Mouse (Mus musculus) kidney, embryonic 16.5 days (tissue): ENCODE measurements around the gene Ppfia3. TPM values are rescaled to one million over a fixed set of nuclear protein-coding genes. Genes with fewer than 3 reads are reported as not detected.

Experiments used
- ATAC-seq: fragments of 200-750 bp; cut with Nextera tagmentation; 2 replicates; pipeline ENCODE4 v1.8.0; 2017; ENCODE audit warnings: moderate TSS enrichment; ENCODE audit not compliant: low FRiP score, low TSS enrichment
- H3K27ac ChIP-seq: fragments of 300-500 bp; sonication (generic); 2 replicates; pipeline ENCODE4 v1.5.1; 2014; ENCODE audit warnings: low read length
- H3K27me3 ChIP-seq: fragments of 300-500 bp; sonication (generic); 2 replicates; pipeline ENCODE4 v1.6.1; 2014; ENCODE audit warnings: low read length, control low read depth, mixed read lengths; ENCODE audit not compliant: insufficient read depth
- H3K36me3 ChIP-seq: fragments of 300-500 bp; sonication (generic); 2 replicates; pipeline ENCODE4 v1.6.1; 2014; ENCODE audit warnings: low read length, control low read depth, mixed read lengths; ENCODE audit not compliant: insufficient read depth
- H3K4me1 ChIP-seq: fragments of 300-500 bp; sonication (generic); 2 replicates; pipeline ENCODE4 v1.6.1; 2014; ENCODE audit warnings: low read length, control low read depth, mixed read lengths; ENCODE audit not compliant: insufficient read depth
- H3K4me2 ChIP-seq: fragments of 300-500 bp; sonication (generic); replicated peaks from 2 replicates; pipeline ENCODE4 v1.6.1; 2014; ENCODE audit warnings: low read depth, low read length
- H3K4me3 ChIP-seq: fragments of 300-500 bp; sonication (generic); 2 replicates; pipeline ENCODE4 v1.5.1; 2014; ENCODE audit warnings: mild to moderate bottlenecking, low read length
- H3K9ac ChIP-seq: fragments of 300-500 bp; sonication (generic); replicated peaks from 2 replicates; pipeline ENCODE4 v1.6.1; 2014; ENCODE audit warnings: low read length
- H3K9me3 ChIP-seq: fragments of 300-500 bp; sonication (generic); 2 replicates; pipeline ENCODE4 v1.6.1; 2016; ENCODE audit warnings: low read length, control low read depth
- whole genome bisulfite sequencing: fragments of 180-500 bp; shearing (Covaris S2); extraction: QIAGEN DNeasy Blood & Tissue Kit; methylation state at CpG from one replicate; pipeline ENCODE4 v1.1.7; 2014; 5-methylcytosine and 5-hydroxymethylcytosine counted together
- polyA plus RNA-seq: library from polyadenylated mRNA; unstranded; fragments of >200 nt; fragmentation: Nextera tagmentation; extraction: Ambion mirVana; gene quantifications from 2 replicates; pipeline ENCODE4 v1.2.1, GENCODE M21; 2015

The Ppfia3 gene
- polyA plus RNA-seq, 1 experiment from 2014 or later = 5.1 TPM

- WGBS = 63% methylated on average over 15 of the region's 15 CpGs
- H3K36me3 ChIP-seq = no peaks in the 10 kb centered on the region
- no peak overlapping the region for H3K4me3 ChIP-seq
- H3K4me1 ChIP-seq = peaks cover 38% of the 10 kb centered on the region
- no peak for ATAC-seq
- H3K27ac ChIP-seq = no peak overlapping the region
- H3K4me2 ChIP-seq = no peak overlapping the region
- no peaks in the 10 kb centered on the region for H3K9me3 ChIP-seq
- H3K27me3 ChIP-seq = no peaks in the 10 kb centered on the region
- no peak overlapping the region for H3K9ac ChIP-seq
These were observed 58.1 kb downstream of the Ppfia3 start for GRCm38 (mm10) chr7:45308551-45309240.

DNA sequence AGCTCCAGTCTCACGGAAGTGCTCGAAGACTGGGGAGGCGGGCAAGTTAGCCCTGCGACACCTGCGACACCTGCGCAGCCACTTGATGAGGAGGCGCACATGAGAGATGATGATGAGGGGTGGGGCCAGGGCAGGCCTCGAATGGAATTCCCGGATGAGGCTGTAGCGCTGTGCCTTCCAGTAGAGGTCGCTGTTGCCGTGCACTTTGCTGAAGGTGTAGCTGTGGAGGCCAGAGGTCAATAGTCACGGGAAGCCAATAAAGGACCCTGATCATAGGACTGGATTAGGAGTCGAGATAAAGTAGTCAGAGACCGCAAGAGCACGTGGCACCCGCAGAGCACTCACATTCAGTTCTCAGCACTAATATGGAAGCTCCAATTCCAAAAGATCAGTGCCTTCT lies 61.5 kb downstream of the Ppfia3 start:
- Histone ChIP-seq H3K27ac (no peak overlapping the region), H3K4me2 (peak overlapping the region; percentile 49), H3K4me3 (peak overlapping the region; percentile 18), H3K4me1 (peaks cover 18% of the 10 kb centered on the region), H3K9ac (0 out of 2 replicates have a peak overlapping the region, but pooled peaks have one; percentile 24), H3K9me3 (no peaks in the 10 kb centered on the region), H3K27me3 (no peaks in the 10 kb centered on the region), H3K36me3 (no peaks in the 10 kb centered on the region)
- peak; percentile 46 for ATAC-seq
- WGBS = 11% methylated on average over 17 of the region's 17 CpGs

- peak; percentile 44 for ATAC-seq
- 16% methylated on average over 12 of the region's 13 CpGs for WGBS
- Histone ChIP-seq H3K4me3 (peak overlapping the region; percentile 18), H3K4me2 (peak overlapping the region; percentile 49), H3K36me3 (no peaks in the 10 kb centered on the region), H3K27ac (no peak overlapping the region), H3K9me3 (no peaks in the 10 kb centered on the region), H3K27me3 (no peaks in the 10 kb centered on the region), H3K9ac (0 out of 2 replicates have a peak overlapping the region, but pooled peaks have one; percentile 24), H3K4me1 (peaks cover 18% of the 10 kb centered on the region)
These were observed 62.0 kb downstream of the Ppfia3 start for GRCm38 (mm10) chr7:45304869-45305268.

GRCm38 (mm10) chr7:45302626-45303025 lies 64.2 kb downstream of the Ppfia3 start:
- H3K27me3 ChIP-seq = no peaks in the 10 kb centered on the region
- no peaks in the 10 kb centered on the region for H3K36me3 ChIP-seq
- 74% methylated on average over 8 of the region's 8 CpGs for WGBS
- no peak overlapping the region for H3K4me3 ChIP-seq
- H3K9ac ChIP-seq = no peak overlapping the region
- peaks cover 11% of the 10 kb centered on the region for H3K4me1 ChIP-seq
- no peak overlapping the region for H3K27ac ChIP-seq
- no peaks in the 10 kb centered on the region for H3K9me3 ChIP-seq
- no peak overlapping the region for H3K4me2 ChIP-seq
- no peak for ATAC-seq

DNA sequence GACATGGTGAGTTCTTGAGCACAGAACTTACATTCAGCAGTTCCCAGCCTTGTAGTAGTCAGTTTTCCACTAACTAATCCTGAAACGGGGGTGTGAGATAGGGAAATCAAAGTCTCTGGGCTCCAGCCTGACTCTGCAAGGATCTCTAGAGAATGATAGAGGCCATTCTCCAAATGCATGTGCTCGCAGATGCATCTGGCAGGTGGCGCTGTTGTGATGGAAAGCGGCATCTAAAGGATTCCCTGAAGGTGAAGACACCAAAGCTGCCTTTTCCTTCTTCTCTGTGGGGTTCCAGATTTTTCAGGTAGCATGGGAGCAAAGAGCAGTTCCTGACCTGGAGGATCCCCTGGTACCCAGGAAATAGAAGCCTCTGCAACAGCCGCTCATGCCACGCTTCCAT lies 66.5 kb downstream of the Ppfia3 start:
- H3K4me2 ChIP-seq = no peak overlapping the region
- no peak overlapping the region for H3K9ac ChIP-seq
- H3K4me3 ChIP-seq = no peak overlapping the region
- no peaks in the 10 kb centered on the region for H3K9me3 ChIP-seq
- WGBS = 13% methylated on average over 6 of the region's 6 CpGs
- no peak overlapping the region for H3K27ac ChIP-seq
- no peaks in the 10 kb centered on the region for H3K36me3 ChIP-seq
- no peaks in the 10 kb centered on the region for H3K27me3 ChIP-seq
- no peak for ATAC-seq
- peaks cover 7% of the 10 kb centered on the region for H3K4me1 ChIP-seq

- no peaks in the 10 kb centered on the region for H3K36me3 ChIP-seq
- peaks cover 2% of the 10 kb centered on the region for H3K4me1 ChIP-seq
- peak; percentile 92 for ATAC-seq
- H3K9ac ChIP-seq = no peak overlapping the region
- H3K27me3 ChIP-seq = no peaks in the 10 kb centered on the region
- 13% methylated on average over 5 of the region's 5 CpGs for WGBS
- no peak overlapping the region for H3K4me2 ChIP-seq
- H3K27ac ChIP-seq = no peak overlapping the region
- H3K9me3 ChIP-seq = no peaks in the 10 kb centered on the region
- no peak overlapping the region for H3K4me3 ChIP-seq
These were observed 67.1 kb downstream of the Ppfia3 start for GRCm38 (mm10) chr7:45299752-45300151.

DNA sequence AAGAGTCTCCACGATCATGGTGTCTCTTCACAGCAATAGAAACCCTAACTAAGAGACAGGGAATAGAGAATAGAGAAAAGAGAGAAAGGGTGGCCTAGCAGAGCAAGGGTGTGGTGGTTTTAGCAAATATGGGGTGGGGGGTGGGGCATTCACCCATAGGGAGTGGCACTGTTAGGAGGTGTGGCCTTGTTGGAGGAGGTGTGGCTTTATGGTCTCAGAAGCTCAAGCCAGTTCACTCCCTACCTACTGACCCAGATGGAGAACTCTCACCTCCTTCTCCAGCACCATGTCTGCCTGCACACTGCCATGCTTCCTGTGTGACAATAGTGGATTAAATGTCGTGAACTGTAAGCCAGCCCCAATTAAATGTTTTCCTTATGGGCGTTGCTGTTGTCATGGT lies 69.3 kb downstream of the Ppfia3 start:
- Histone ChIP-seq H3K4me2 (no peak overlapping the region), H3K9ac (no peak overlapping the region), H3K36me3 (no peaks in the 10 kb centered on the region), H3K4me1 (no peaks in the 10 kb centered on the region), H3K4me3 (no peak overlapping the region), H3K27me3 (no peaks in the 10 kb centered on the region), H3K27ac (no peak overlapping the region), H3K9me3 (no peaks in the 10 kb centered on the region)
- 53% methylated on average over 3 of the region's 3 CpGs for WGBS
- ATAC-seq = no peak

- ATAC-seq = no peak
- H3K9ac ChIP-seq = no peak overlapping the region
- H3K4me3 ChIP-seq = no peak overlapping the region
- H3K4me2 ChIP-seq = no peak overlapping the region
- H3K36me3 ChIP-seq = no peaks in the 10 kb centered on the region
- H3K9me3 ChIP-seq = no peaks in the 10 kb centered on the region
- no peak overlapping the region for H3K27ac ChIP-seq
- H3K27me3 ChIP-seq = no peaks in the 10 kb centered on the region
- H3K4me1 ChIP-seq = no peaks in the 10 kb centered on the region
- WGBS = 68% methylated on average over 1 of the region's 1 CpGs
These were observed 70.2 kb downstream of the Ppfia3 start for GRCm38 (mm10) chr7:45296626-45297025.

Other genes starting within 250 kb of the Ppfia3 start
- 1,363 and 1,408 TPM in 2 replicates for gene Rps11, start 242.6 kb downstream of the Ppfia3 start, polyA plus RNA-seq
- gene Rpl13a, start 238.3 kb downstream of the Ppfia3 start, polyA plus RNA-seq = 1,083 and 1,117 TPM in 2 replicates
- gene Gm45713, start 230.8 kb downstream of the Ppfia3 start, polyA plus RNA-seq = 0.18 TPM in 1 of 2 replicates, not detected in the other
- gene Flt3l, start 230.6 kb downstream of the Ppfia3 start, polyA plus RNA-seq = 0.95 and 1.9 TPM in 2 replicates
- gene Pih1d1, start 212.7 kb downstream of the Ppfia3 start, polyA plus RNA-seq = 109 and 112 TPM in 2 replicates
- gene Aldh16a1, start 212.4 kb downstream of the Ppfia3 start, polyA plus RNA-seq = 81.2 and 88.6 TPM in 2 replicates
- 0.19 and 0.42 TPM in 2 replicates for gene Slc17a7, start 203.1 kb downstream of the Ppfia3 start, polyA plus RNA-seq
- gene Gfy, start 187.4 kb downstream of the Ppfia3 start, polyA plus RNA-seq = not detected in 2 replicates
- not detected in 2 replicates for gene Pth2, start 186.0 kb downstream of the Ppfia3 start, polyA plus RNA-seq
- 0.85 and 0.86 TPM in 2 replicates for gene Ccdc155, start 162.1 kb downstream of the Ppfia3 start, polyA plus RNA-seq
- 0.78 TPM in 1 of 2 replicates, not detected in the other for gene Dkkl1, start 154.9 kb downstream of the Ppfia3 start, polyA plus RNA-seq
- 195 and 203 TPM in 2 replicates for gene Tead2, start 151.3 kb downstream of the Ppfia3 start, polyA plus RNA-seq
- gene Cd37, start 127.9 kb downstream of the Ppfia3 start, polyA plus RNA-seq = 1.0 and 1.1 TPM in 2 replicates
- 0.28 and 0.30 TPM in 2 replicates for gene Slc6a16, start 125.9 kb downstream of the Ppfia3 start, polyA plus RNA-seq
- not detected in 2 replicates for gene Slc6a21, start 89.5 kb downstream of the Ppfia3 start, polyA plus RNA-seq
- 22.3 and 23.6 TPM in 2 replicates for gene Trpm4, start 33.2 kb downstream of the Ppfia3 start, polyA plus RNA-seq
- 1.7 and 1.8 TPM in 2 replicates for gene Hrc, start 31.7 kb downstream of the Ppfia3 start, polyA plus RNA-seq
- 1.7 and 1.9 TPM in 2 replicates for gene Lin7b, start 3.6 kb upstream of the Ppfia3 start, polyA plus RNA-seq
- 211 and 227 TPM in 2 replicates for gene Snrnp70, start 28.7 kb upstream of the Ppfia3 start, polyA plus RNA-seq
- not detected in 2 replicates for gene Kcna7, start 38.6 kb upstream of the Ppfia3 start, polyA plus RNA-seq
- gene Ntf5, start 46.7 kb upstream of the Ppfia3 start, polyA plus RNA-seq = 1.5 and 1.6 TPM in 2 replicates
- gene Lhb, start 53.8 kb upstream of the Ppfia3 start, polyA plus RNA-seq = not detected in 2 replicates
- gene Gys1, start 67.8 kb upstream of the Ppfia3 start, polyA plus RNA-seq = 51.1 and 51.7 TPM in 2 replicates
- 164 and 173 TPM in 2 replicates for gene Ruvbl2, start 71.1 kb upstream of the Ppfia3 start, polyA plus RNA-seq
- gene Ftl1, start 92.9 kb upstream of the Ppfia3 start, polyA plus RNA-seq = 5,149 and 5,628 TPM in 2 replicates
- 172 and 182 TPM in 2 replicates for gene Bax, start 99.9 kb upstream of the Ppfia3 start, polyA plus RNA-seq
- 0.80 and 1.1 TPM in 2 replicates for gene Tulp2, start 114.9 kb upstream of the Ppfia3 start, polyA plus RNA-seq
- not detected in 2 replicates for gene Gm45808, start 119.8 kb upstream of the Ppfia3 start, polyA plus RNA-seq
- gene Dhdh, start 121.8 kb upstream of the Ppfia3 start, polyA plus RNA-seq = 2.4 and 3.3 TPM in 2 replicates
- 295 and 299 TPM in 2 replicates for gene Nucb1, start 143.4 kb upstream of the Ppfia3 start, polyA plus RNA-seq
- gene Ppp1r15a, start 159.2 kb upstream of the Ppfia3 start, polyA plus RNA-seq = 24.3 and 24.8 TPM in 2 replicates
- 4.4 and 5.3 TPM in 2 replicates for gene Plekha4, start 159.3 kb upstream of the Ppfia3 start, polyA plus RNA-seq
- 13.5 and 15.5 TPM in 2 replicates for gene Hsd17b14, start 187.9 kb upstream of the Ppfia3 start, polyA plus RNA-seq
- gene Bcat2, start 203.1 kb upstream of the Ppfia3 start, polyA plus RNA-seq = 87.9 and 93.2 TPM in 2 replicates
- gene Fgf21, start 248.5 kb upstream of the Ppfia3 start, polyA plus RNA-seq = not detected in 2 replicates